Mouse (Mus musculus) megakaryocyte progenitor cell, adult 5-6 weeks (primary cell): ENCODE results near the gene Aoah. TPM values are rescaled to one million over a fixed set of nuclear protein-coding genes. Genes with fewer than 3 reads are reported as not detected.

Source experiments
- ATAC-seq: replicated peaks from 2 replicates; pipeline ENCODE4 v1.8.0; 2016; ENCODE audit warnings: mild to moderate bottlenecking, moderate TSS enrichment, inconsistent platforms; ENCODE audit not compliant: poor library complexity
- total RNA-seq, 2 experiments: library from RNA; stranded (forward) in 1 of 2; stranded (reverse) in 1 of 2; fragments of 157-497, 149-512 nt in 1 of 2; fragments of 200-1000 nt in 1 of 2; gene quantifications; 2 replicates each; pipeline versions ENCODE4 v1.2.3 to v1.2.4; 2015 to 2017

Gene Aoah
- total RNA-seq, 2 experiments from 2014 or later, result 25.8 to 35.1 TPM

DNA sequence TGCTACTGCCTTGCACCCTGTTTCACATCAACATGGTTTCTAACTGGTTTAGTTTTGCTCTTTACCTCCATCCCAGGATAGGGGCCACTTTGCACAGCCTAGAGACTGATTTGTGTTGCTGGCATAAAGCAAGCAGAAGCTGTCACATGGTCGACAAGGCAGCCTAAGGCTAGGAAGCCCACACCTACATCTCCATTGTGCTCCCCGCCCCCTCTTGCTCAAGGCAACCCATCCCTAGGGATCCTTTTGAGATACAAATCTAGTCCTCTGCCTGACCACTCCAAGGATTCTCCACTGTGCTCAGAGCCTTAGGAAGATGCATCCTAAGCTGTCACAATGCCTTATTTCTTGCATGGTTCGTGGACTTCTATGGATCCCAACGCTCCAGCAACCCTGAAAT lies 110.2 kb downstream of the Aoah start:
- ATAC-seq, result no peak

GRCm38 (mm10) chr13:20905195-20905594 lies 111.3 kb downstream of the Aoah start:
- ATAC-seq, result no peak

DNA sequence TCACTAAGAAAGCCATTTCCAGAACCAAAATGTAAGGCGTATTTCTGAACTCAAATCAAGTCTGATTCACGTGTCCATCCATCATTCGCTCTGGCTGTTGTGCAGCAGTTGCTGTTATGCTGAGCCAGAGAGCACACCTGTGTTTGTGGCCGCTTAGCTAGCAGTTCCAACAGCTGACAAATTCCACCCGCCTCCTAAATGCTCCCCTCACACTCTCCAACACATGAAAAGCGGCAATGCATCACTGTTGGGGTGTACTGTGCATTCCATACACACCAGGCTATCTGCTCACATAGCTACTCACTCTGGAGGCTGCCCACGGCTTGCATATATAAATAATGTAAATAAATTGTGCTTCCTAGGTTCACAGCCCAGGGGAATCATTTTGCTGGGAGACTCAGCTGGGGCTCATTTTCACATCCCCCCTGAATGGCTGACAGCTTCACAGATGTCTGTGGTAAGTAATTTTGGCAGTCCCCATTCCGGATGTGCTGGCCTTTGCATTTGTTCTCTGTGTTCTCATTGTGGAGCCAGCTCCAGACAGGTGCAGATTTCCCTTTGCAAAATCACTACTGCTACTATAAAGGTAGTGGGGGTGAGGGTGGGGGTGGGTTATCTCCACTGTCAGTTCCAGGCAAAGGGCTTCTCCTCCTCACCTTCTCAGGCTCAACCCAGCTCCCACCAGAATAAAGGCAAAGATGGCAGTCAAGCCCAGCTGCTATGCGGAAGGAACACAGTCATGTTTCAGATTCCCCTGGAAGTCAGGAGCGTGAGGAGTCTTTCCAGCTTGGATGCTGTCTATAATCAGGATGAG lies 123.0 kb downstream of the Aoah start:
- ATAC-seq, result no peak

DNA sequence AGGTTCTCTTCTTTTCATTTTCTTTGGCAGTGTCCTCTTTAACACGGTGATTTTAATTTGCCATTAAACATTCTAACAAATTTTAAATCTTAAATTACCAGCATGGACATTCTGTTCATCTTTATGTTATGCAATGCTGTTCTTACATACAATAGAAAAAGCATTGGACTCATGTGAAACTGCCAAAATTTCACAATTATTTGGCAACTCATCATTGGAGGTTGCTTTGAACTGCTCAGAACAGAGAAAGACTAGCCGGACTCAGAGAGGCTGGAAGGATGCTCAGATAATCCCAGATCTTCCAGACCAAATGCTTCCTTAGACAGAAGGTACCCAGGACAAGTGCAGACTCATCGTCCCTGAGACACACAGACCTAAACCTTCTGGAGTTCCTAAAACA lies 126.5 kb downstream of the Aoah start:
- no peak for ATAC-seq

DNA sequence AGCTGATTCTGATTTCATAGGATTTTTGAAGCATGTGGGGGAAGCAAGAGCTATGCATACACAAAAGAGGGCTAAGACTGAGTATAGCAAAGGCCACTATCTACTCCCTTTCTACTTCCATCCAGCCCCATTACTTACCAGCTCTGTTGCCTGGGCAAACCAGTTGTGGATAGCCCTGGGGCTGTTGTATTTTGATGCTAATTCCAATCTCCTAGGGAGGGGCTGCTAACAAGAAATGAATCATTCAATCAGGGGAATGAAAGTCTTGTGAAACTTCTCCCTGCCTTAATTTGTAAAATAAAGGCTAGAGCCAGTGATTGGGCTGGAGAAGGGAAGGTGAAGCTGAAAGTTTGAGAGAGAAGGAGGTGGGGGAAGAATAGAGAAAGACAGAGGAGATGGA lies 142.1 kb downstream of the Aoah start:
- no peak for ATAC-seq

- peak; percentile 94 for ATAC-seq
Measured at GRCm38 (mm10) chr13:20937452-20937851, 143.5 kb downstream of the Aoah start.

DNA sequence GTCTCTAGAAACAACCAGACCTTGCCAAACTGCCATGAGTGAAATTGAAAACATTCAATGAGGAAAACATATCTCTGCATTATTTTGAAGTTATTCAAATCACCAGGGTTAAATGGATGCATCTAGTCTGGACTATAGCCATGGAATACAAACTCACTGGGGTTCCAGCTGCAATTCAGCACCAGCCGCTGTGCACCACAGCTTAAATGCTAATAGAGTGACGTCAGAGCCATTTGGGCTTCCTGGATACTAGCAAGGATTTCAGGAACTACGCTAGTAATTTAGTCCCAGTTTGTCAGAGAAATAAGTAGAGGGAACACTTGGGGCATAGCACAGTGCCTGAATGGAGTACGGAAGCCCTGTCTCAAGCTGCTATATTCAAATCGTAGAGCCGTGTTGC lies 145.2 kb downstream of the Aoah start:
- ATAC-seq, result no peak

DNA sequence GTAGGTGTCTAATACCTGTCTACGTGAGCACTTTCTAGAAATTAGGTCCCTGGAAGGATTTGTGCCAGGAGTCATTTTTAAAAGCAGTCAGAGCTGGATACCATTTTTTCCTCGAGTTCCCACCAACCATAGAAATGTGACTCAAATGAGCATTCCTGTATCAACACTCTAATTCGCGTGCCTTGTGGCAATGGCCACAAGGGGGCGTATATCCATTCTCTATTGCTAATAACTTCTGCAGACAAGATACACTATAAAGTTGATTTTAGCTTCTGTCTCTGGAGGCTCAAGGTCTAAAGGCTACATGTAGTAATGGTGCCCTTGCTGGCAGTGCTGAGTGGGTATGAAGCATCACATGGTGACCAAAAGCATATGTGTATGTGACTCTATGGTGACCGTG lies 146.5 kb downstream of the Aoah start:
- ATAC-seq, result peak; percentile 68; the same call in 1 of the 2 replicates

- ATAC-seq, result no peak
Measured at GRCm38 (mm10) chr13:20941707-20942106, 147.8 kb downstream of the Aoah start.

- ATAC-seq, result no peak
Measured at GRCm38 (mm10) chr13:20963086-20963485, 169.2 kb downstream of the Aoah start.

GRCm38 (mm10) chr13:20981234-20982230 lies 187.6 kb downstream of the Aoah start:
- no peak for ATAC-seq

- ATAC-seq, result no peak
Measured at GRCm38 (mm10) chr13:20985510-20985909, 191.6 kb downstream of the Aoah start.

DNA sequence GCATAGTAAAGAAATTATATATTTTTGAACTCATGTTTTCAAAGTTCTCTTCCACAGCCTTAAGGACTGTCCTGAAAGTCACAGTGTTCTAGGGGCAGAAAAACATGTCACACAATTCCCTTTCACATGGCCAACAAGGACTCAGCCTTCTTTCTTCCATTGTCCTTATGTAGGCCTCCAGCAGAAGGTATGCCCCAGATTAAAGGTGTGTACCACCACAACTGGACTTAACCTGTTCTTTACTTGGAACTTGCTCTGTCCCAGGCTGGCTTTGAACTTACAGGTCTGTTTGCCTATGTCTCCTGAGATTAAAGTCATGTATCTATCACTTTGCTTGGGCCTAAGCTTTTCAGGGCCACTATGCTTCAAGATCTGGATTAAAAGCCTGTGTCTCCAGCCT lies 192.0 kb downstream of the Aoah start:
- ATAC-seq, result no peak

DNA sequence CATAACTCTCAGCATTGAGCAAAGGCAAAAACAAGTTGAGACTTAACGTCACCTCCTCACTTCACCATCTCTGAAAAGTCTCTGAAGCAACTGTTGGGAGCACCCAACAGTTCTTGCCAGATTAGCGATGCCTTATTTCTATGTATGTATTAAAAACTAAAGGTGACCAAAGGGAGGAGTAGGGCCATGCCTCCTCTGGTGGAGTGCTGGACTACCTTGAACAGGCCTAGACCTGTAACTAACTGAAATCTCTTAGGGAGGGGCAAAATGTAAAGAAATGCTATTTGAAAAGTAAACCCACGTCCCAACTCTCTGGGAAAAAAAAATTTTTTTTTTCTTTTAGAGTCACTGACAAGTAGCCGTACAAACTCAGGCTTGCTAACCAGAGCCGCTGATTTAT lies 211.3 kb downstream of the Aoah start:
- no peak for ATAC-seq

- no peak for ATAC-seq
Measured at GRCm38 (mm10) chr13:21005642-21006320, 211.9 kb downstream of the Aoah start.

DNA sequence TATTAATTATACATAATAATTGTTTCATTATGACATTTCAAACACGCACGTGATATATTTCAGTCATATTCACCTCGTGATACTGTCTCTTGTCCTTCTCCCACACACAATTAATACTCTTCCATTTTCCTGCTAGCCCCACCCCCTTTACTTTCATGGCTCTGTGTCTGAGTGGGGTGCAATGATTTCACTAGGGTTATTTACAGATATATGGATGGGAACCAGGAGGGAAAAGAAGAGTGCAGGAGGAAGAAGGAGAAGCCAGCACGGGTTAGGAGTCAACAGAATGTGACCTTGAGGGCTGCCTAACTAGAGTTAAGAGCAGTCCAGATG lies 212.4 kb downstream of the Aoah start:
- ATAC-seq, result no peak

GRCm38 (mm10) chr13:21013659-21014058 lies 219.7 kb downstream of the Aoah start:
- ATAC-seq, result no peak

DNA sequence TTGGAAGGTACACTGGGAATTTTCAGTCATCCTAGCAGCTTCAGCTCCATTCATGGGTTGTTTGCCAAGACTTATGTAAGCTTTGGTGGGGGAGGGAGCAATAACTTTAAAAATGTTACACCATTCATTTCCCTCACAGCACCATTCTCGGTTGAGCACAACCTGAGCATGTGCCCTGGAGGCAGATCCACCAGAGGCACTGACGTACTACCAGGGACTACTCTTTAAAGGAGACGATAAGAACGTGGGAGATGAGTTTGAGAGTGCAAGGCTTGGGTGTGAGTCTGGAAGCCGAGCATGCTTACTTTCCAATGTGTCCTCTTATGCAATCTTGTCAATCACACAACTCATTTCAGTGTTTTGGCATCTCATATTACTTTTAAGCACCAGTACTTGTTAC lies 230.9 kb downstream of the Aoah start:
- no peak for ATAC-seq

- no peak for ATAC-seq
Measured at GRCm38 (mm10) chr13:21033176-21033575, 239.3 kb downstream of the Aoah start.

DNA sequence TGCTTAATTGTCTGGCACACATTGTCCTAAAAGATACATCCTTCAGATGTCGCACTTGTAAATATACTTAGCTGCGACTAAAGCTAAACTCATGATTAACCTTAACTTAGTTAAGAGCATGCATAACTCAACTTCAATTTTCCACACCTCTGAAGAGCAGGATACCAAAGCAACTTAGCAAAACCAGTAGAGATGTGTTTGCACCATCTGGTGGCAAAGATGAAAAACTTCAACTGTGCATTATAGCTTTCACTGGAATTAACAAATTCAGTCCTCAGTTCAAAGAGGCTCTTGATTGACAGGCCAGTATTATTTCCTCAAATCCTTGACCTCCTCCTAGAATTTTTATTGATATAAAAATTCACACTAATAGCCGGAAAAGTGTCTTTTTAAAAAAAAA lies 241.1 kb downstream of the Aoah start:
- no peak for ATAC-seq

DNA sequence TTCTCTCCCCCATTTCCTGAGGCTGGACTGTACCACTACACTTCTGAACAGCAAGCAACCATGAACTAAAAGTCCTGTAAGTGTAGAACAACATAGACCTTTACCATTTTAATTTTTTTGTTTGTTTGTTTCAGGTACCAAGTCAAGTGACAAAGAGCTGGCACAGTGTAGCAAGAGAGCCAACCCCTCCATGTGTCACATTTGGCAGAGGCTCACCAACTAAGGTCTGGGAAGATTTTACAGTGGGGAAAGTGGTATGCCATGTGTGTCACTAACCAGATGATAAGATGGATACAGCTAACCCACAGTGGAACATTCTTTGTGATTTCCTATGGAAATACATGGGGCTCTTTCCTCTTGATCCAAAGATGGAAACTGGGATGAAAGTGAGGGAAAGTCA lies 242.1 kb downstream of the Aoah start:
- ATAC-seq, result no peak
